Mouse (Mus musculus) spleen, adult 2 months (tissue): ENCODE results near the gene Ddn. TPM values are rescaled to one million over a fixed set of nuclear protein-coding genes. Genes with fewer than 3 reads are reported as not detected.
A peak's percentile ranks its signal among the peaks of the same experiment; 100 is the strongest.

Experiments used
- DNase-seq, 2 experiments: peaks; one replicate each; pipeline versions ENCODE4 v3.0.0 to v3.0.0-alpha.2; 2012 to 2021; ENCODE audit warnings: low spot score in 2 of 2, low read depth in 1 of 2
- H3K27ac ChIP-seq: fragments of 200-500 bp; 2 replicates; pipeline ENCODE4 v1.5.1; 2012; ENCODE audit warnings: low read length, inconsistent platforms; ENCODE audit not compliant: insufficient read depth
- H3K27me3 ChIP-seq: fragments of 200-500 bp; 2 replicates; pipeline ENCODE4 v1.6.1; 2012; ENCODE audit warnings: mild to moderate bottlenecking, moderate library complexity, low read length, inconsistent platforms; ENCODE audit not compliant: control insufficient read depth, insufficient read depth
- H3K36me3 ChIP-seq: fragments of 200-500 bp; 2 replicates; pipeline ENCODE4 v1.6.1; 2012; ENCODE audit warnings: mild to moderate bottlenecking, low read length, inconsistent platforms; ENCODE audit not compliant: control insufficient read depth, insufficient read depth
- H3K4me1 ChIP-seq: fragments of 200-500 bp; 2 replicates; pipeline ENCODE4 v1.6.1; 2011; ENCODE audit warnings: inconsistent platforms; ENCODE audit not compliant: control insufficient read depth, insufficient read depth, insufficient read length
- H3K4me3 ChIP-seq: fragments of 200-500 bp; 2 replicates; pipeline ENCODE4 v1.5.1; 2011; ENCODE audit warnings: mild to moderate bottlenecking, inconsistent platforms; ENCODE audit not compliant: insufficient read depth, insufficient read length; ENCODE audit errors: extremely low read depth
- CTCF ChIP-seq: fragments of 200-500 bp; IDR thresholded peaks from 2 replicates; pipeline ENCODE4 v1.5.1; 2011; ENCODE audit warnings: mild to moderate bottlenecking, inconsistent platforms; ENCODE audit not compliant: insufficient read depth, insufficient read length, insufficient replicate concordance; ENCODE audit errors: extremely low read depth
- POLR2A ChIP-seq: fragments of 200-500 bp; IDR thresholded peaks from 2 replicates; pipeline ENCODE4 v1.6.1; 2011; ENCODE audit warnings: low read depth, low read length, inconsistent platforms
- WGBS: fragments of 180-500 bp; shearing (Covaris S2); methylation state at CpG from one replicate; pipeline ENCODE4 v1.1.7; 2018; 5-methylcytosine and 5-hydroxymethylcytosine counted together
- polyA plus RNA-seq: library from polyadenylated mRNA; depleted of rRNA; stranded (reverse); fragments of >200 nt; gene quantifications from 2 replicates; pipeline ENCODE4 v1.2.3, GENCODE M21; 2012

The Ddn gene
- polyA plus RNA-seq, 1 experiment = 0.39 TPM

DNA sequence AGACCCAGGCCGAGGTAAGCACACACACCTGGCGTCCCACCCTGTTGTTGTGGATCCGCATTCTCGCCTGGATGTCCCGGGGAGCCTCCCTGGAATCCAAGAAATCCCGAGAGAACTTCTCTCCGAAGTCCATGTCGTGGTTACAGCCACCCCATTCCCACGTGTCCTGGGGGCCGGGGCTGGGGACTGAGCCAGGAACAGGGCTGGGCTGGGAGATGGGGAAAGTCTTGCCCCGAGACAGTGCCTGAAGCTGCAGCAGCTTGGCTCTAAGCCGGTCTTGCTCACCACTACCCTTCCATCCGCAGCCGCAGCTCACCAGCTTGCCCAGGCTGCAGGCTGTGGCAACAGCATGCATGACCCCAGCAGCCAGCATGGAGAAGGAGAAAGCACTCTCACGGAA, 35.2 kb downstream of the Ddn start:
- Histone ChIP-seq H3K36me3 (no peaks in the 10 kb centered on the region), H3K4me1 (peaks cover 29% of the 10 kb centered on the region), H3K4me3 (no peak overlapping the region), H3K27ac (no peak overlapping the region), H3K27me3 (peaks cover 32% of the 10 kb centered on the region)
- WGBS = 93% methylated on average over 15 of the region's 15 CpGs
- DNase-seq = no peak
- TF ChIP-seq POLR2A = no peak
- no peak for TF ChIP-seq CTCF

DNA sequence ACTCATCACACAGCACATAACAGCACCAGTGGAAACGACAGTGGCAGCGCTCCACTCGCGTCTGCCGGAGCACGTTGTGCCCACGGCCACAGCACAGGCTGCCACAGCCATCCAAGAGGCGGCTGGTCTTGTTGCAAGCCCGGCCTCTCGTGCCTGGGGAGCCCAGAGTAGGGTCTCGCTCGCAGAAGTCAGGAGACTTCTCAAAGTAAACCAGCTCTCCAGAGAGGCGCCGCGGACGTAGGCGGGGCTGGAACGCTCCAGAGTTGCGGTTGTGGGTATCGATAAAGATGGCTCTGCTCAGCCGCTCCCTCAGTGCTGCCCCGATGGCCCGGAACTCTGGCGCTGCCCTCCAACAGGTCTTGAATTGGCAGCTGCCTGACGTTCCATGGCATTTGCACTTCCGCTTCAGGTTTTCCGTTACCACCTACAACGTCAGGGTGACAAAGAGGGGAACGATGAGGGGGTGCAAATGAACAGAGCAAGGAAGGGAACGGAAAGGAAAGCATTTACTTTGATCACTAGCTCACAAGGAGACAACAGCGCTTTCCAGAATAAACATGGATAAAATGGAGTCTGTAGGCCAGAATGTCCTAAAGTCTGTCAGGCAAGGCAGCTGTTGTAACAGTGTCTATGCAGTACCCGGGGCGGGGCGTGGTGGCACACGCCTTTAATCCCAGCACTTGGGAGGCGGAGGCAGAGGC, 36.6 kb downstream of the Ddn start:
- H3K4me3 ChIP-seq = peak overlapping the region; percentile 43
- 8% methylated on average over 36 of the region's 36 CpGs for WGBS
- H3K27ac ChIP-seq = 0 out of 2 replicates have a peak overlapping the region, but pooled peaks have one; percentile 4
- TF ChIP-seq POLR2A (no peak; the same call in 1 of the 2 replicates), CTCF (no peak)
- peaks cover 19% of the 10 kb centered on the region for H3K27me3 ChIP-seq
- no peaks in the 10 kb centered on the region for H3K36me3 ChIP-seq
- DNase-seq = peak; percentile 50 to 59
- H3K4me1 ChIP-seq = peaks cover 21% of the 10 kb centered on the region

- Histone ChIP-seq H3K4me3 (peak overlapping the region; percentile 43; the same call in 1 of the 2 replicates), H3K4me1 (peaks cover 13% of the 10 kb centered on the region), H3K27me3 (peaks cover 12% of the 10 kb centered on the region), H3K36me3 (no peaks in the 10 kb centered on the region), H3K27ac (0 out of 2 replicates have a peak overlapping the region, but pooled peaks have one; percentile 2)
- WGBS = 10% methylated on average over 12 of the region's 12 CpGs
- DNase-seq = no peak
- TF ChIP-seq CTCF = no peak
- no peak for TF ChIP-seq POLR2A
Observed at GRCm38 (mm10) chr15:98771813-98772425, 37.4 kb downstream of the Ddn start.

- no peak for DNase-seq
- peaks cover 2% of the 10 kb centered on the region for H3K4me1 ChIP-seq
- H3K4me3 ChIP-seq = no peak overlapping the region
- H3K27me3 ChIP-seq = no peaks in the 10 kb centered on the region
- no peak overlapping the region for H3K27ac ChIP-seq
- TF ChIP-seq CTCF = no peak
- no peak for TF ChIP-seq POLR2A
- 88% methylated on average over 5 of the region's 5 CpGs for WGBS
- no peaks in the 10 kb centered on the region for H3K36me3 ChIP-seq
Observed at GRCm38 (mm10) chr15:98768259-98768658, 41.0 kb downstream of the Ddn start.

- H3K27me3 ChIP-seq = no peaks in the 10 kb centered on the region
- no peak for TF ChIP-seq CTCF
- TF ChIP-seq POLR2A = no peak
- no peak overlapping the region for H3K4me3 ChIP-seq
- peaks cover 6% of the 10 kb centered on the region for H3K4me1 ChIP-seq
- 88% methylated on average over 4 of the region's 4 CpGs for WGBS
- no peak for DNase-seq
- H3K36me3 ChIP-seq = no peaks in the 10 kb centered on the region
- no peak overlapping the region for H3K27ac ChIP-seq
Observed at GRCm38 (mm10) chr15:98765929-98766328, 43.4 kb downstream of the Ddn start.

DNA sequence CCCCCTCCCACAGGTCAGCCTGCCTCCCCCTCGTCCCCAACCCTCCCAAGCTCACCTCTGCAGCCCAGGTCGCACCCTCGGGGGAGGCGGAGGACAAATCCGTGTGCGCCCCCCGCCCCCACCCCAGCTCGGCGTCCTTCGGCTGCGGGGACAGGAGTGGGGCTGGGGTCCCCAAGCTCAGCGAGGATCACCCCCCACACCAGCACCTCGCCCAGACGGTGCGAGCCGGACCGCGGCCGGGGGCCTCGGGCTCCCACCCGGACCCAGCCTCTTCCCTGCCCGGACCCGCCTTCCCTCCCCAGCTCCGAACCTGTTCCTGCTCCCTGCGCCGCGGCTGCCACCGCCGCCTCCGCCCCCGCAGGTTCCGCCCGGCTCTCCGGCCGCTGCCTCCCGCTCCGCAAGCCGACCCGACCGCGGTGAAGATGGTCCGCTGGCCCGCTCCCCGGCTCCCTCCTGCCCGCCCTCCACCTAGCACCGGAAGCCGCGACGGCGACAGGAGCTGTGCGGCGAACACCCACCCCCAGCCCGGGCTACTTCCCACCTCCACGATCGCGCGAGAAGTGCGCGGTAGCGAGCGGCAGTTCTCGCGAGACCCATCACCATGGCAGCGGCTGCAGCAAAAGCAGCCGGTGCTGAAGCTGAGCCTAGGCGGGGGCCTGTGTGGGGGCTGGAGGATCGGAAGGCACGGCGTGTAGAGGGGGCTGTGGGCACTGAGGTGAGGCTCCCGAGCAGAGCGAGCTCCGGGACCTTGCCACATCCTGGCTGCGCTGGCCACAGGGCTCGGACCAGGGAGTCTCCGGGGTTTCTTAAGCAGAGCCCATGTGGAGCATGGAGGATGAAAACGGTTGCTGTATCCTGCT, 46.4 kb downstream of the Ddn start, which contains the start of gene Arf3:
Gene Arf3 (minus strand): TSS at position 545 of the 860 bp plus-strand sequence.
- 1% methylated on average over 61 of the region's 76 CpGs for WGBS
- peak within 1 kb of the TSS; percentile 92 for H3K4me3 ChIP-seq
- no peaks in the 10 kb centered on the region for H3K36me3 ChIP-seq
- DNase-seq = peak; percentile 85 to 98
- H3K27me3 ChIP-seq = no peaks in the 10 kb centered on the region
- peak within 1 kb of the TSS; percentile 81 for H3K27ac ChIP-seq
- TF ChIP-seq CTCF (no peak), POLR2A (peak; percentile 79)
- peaks cover 6% of the 10 kb centered on the region for H3K4me1 ChIP-seq
